In genomic region chr12:57550181-57550808, GRCm38 (mm10) we compare ENCODE assay signal across 18 mouse cellular contexts. TPM values are rescaled to one million over a fixed set of nuclear protein-coding genes. Genes with fewer than 3 reads are reported as not detected.
DNase-seq lines count a peak whose midpoint lies in the region; ATAC-seq and TF ChIP-seq lines count a peak whose summit lies in the region.
"Had no signal": no experiment of that assay in that cellular context is flagged by ENCODE, and none has a peak within 500 bp of the region (broad histone marks: within the 10 kb centered on the region; RNA-seq: fewer than 3 reads in every experiment).

No protein-coding gene starts in this region.

- no peak for ATAC-seq in heart, embryonic 13.5 days (ENCODE audit: extremely low read depth, insufficient number of reproducible peaks, low FRiP score, low TSS enrichment)
- no peak for ATAC-seq in midbrain, postnatal 0 days (ENCODE audit: low FRiP score)
- no peak for ATAC-seq in intestine, embryonic 14.5 days (replicated peaks; ENCODE audit: low FRiP score, low TSS enrichment, low read depth)
- no peak for ATAC-seq in stomach, embryonic 15.5 days (ENCODE audit: insufficient read depth, low FRiP score, low read depth)
- no peak for ATAC-seq in monocyte, adult 5-6 weeks (replicated peaks; ENCODE audit: insufficient number of reproducible peaks, low FRiP score, low TSS enrichment, poor library complexity, severe bottlenecking)
- ATAC-seq: CD4-positive, CD25-positive, alpha-beta regulatory T cell, adult 4 months had no signal

- intact Hi-C loops in heart, postnatal 36 days (cut with DNase I), result loop anchor here (2.0 kb wide), 1 partner anchor 13 kb away; no protein-coding TSS in a partner anchor

- H3K36me3 ChIP-seq in heart, embryonic 13.5 days, result no peaks in the 10 kb centered on the region
- H3K36me3 ChIP-seq in midbrain, embryonic 10.5 days, result no peaks in the 10 kb centered on the region
- H3K36me3 ChIP-seq in midbrain, postnatal 0 days (ENCODE audit: insufficient read depth, low read length), result no peaks in the 10 kb centered on the region
- H3K36me3 ChIP-seq in intestine, embryonic 14.5 days (ENCODE audit: control insufficient read depth, insufficient read depth, low read length), result no peaks in the 10 kb centered on the region
- H3K36me3 ChIP-seq in stomach, embryonic 15.5 days, result no peaks in the 10 kb centered on the region
- H3K36me3 ChIP-seq: neural tube, embryonic 12.5 days had no signal

- WGBS in heart, embryonic 13.5 days, result 2% methylated on average over 31 of the region's 31 CpGs
- WGBS in midbrain, embryonic 10.5 days, result 1% methylated on average over 31 of the region's 31 CpGs
- 2% methylated on average over 31 of the region's 31 CpGs for WGBS in midbrain, postnatal 0 days
- 3% methylated on average over 31 of the region's 31 CpGs for WGBS in intestine, embryonic 14.5 days
- WGBS in stomach, embryonic 15.5 days, result 2% methylated on average over 31 of the region's 31 CpGs

- H3K9ac ChIP-seq in heart, embryonic 13.5 days, result no peak overlapping the region
- no peak overlapping the region for H3K9ac ChIP-seq in midbrain, postnatal 0 days (replicated peaks; ENCODE audit: low read length, poor library complexity, severe bottlenecking)
- peak overlapping the region; percentile 37 for H3K9ac ChIP-seq in intestine, embryonic 14.5 days (ENCODE audit: low read length)
- no peak overlapping the region for H3K9ac ChIP-seq in stomach, embryonic 15.5 days
- H3K9ac ChIP-seq: neural tube, embryonic 12.5 days had no signal

- TF ChIP-seq CTCF in midbrain, postnatal 0 days (IDR thresholded peaks at IDR 0.05), result no peak

- H3K4me3 ChIP-seq in heart, embryonic 13.5 days, result peak overlapping the region; percentile 20
- H3K4me3 ChIP-seq in midbrain, embryonic 10.5 days, result peak overlapping the region; percentile 73
- H3K4me3 ChIP-seq in midbrain, postnatal 0 days (ENCODE audit: low read depth, low read length), result no peak overlapping the region
- H3K4me3 ChIP-seq in intestine, embryonic 14.5 days (ENCODE audit: low read depth, low read length), result peak overlapping the region; percentile 27
- peak overlapping the region; percentile 53 for H3K4me3 ChIP-seq in stomach, embryonic 15.5 days (replicated peaks)
- H3K4me3 ChIP-seq: neural tube, embryonic 12.5 days had no signal

- peaks cover 100% of the 10 kb centered on the region for H3K27me3 ChIP-seq in heart, embryonic 13.5 days (replicated peaks)
- H3K27me3 ChIP-seq in midbrain, embryonic 10.5 days (ENCODE audit: low read depth, poor library complexity, severe bottlenecking), result peaks cover 100% of the 10 kb centered on the region
- peaks cover 93% of the 10 kb centered on the region for H3K27me3 ChIP-seq in midbrain, postnatal 0 days (ENCODE audit: insufficient read depth, low read length)
- H3K27me3 ChIP-seq in intestine, embryonic 14.5 days (replicated peaks; ENCODE audit: control insufficient read depth, insufficient read depth, low read length), result peaks cover 100% of the 10 kb centered on the region
- H3K27me3 ChIP-seq in stomach, embryonic 15.5 days (replicated peaks), result peaks cover 75% of the 10 kb centered on the region

- H3K4me1 ChIP-seq in heart, embryonic 13.5 days, result peaks cover 34% of the 10 kb centered on the region
- peaks cover 51% of the 10 kb centered on the region for H3K4me1 ChIP-seq in midbrain, embryonic 10.5 days
- H3K4me1 ChIP-seq in midbrain, postnatal 0 days (ENCODE audit: insufficient read depth, low read length), result 0 out of 2 replicates have a peak, but pooled peaks cover 7% of the 10 kb centered on the region
- H3K4me1 ChIP-seq in intestine, embryonic 14.5 days (replicated peaks; ENCODE audit: control insufficient read depth, insufficient read depth, low read length), result 0 out of 2 replicates have a peak, but pooled peaks cover 4% of the 10 kb centered on the region
- peaks cover 12% of the 10 kb centered on the region; the same call in 1 of the 2 replicates for H3K4me1 ChIP-seq in stomach, embryonic 15.5 days

- no peak overlapping the region; the same call in 1 of the 2 replicates for H3K4me2 ChIP-seq in heart, embryonic 13.5 days
- no peak overlapping the region for H3K4me2 ChIP-seq in midbrain, postnatal 0 days (ENCODE audit: low read depth, low read length, poor library complexity, severe bottlenecking)
- H3K4me2 ChIP-seq in intestine, embryonic 14.5 days (ENCODE audit: low read length), result peak overlapping the region; percentile 35
- peak overlapping the region; percentile 41 for H3K4me2 ChIP-seq in stomach, embryonic 15.5 days
- H3K4me2 ChIP-seq: neural tube, embryonic 12.5 days had no signal

- no peaks in the 10 kb centered on the region for H3K9me3 ChIP-seq in heart, embryonic 13.5 days
- no peaks in the 10 kb centered on the region for H3K9me3 ChIP-seq in midbrain, embryonic 10.5 days (replicated peaks)
- H3K9me3 ChIP-seq in midbrain, postnatal 0 days (ENCODE audit: low read length), result no peaks in the 10 kb centered on the region
- no peaks in the 10 kb centered on the region for H3K9me3 ChIP-seq in intestine, embryonic 14.5 days (ENCODE audit: control insufficient read depth, low read length)
- no peaks in the 10 kb centered on the region for H3K9me3 ChIP-seq in stomach, embryonic 15.5 days
- H3K9me3 ChIP-seq: neural tube, embryonic 12.5 days had no signal

- H3K27ac ChIP-seq in heart, embryonic 13.5 days (replicated peaks), result no peak overlapping the region
- H3K27ac ChIP-seq in midbrain, embryonic 10.5 days (replicated peaks), result peak overlapping the region; percentile 69; the same call in 1 of the 2 replicates
- no peak overlapping the region for H3K27ac ChIP-seq in midbrain, postnatal 0 days (ENCODE audit: low read depth, low read length)
- H3K27ac ChIP-seq in intestine, embryonic 14.5 days (ENCODE audit: low read depth), result peak overlapping the region; percentile 49; the same call in 1 of the 2 replicates
- H3K27ac ChIP-seq in stomach, embryonic 15.5 days, result no peak overlapping the region
- H3K27ac ChIP-seq: neural tube, embryonic 12.5 days had no signal

- no peak for DNase-seq in heart, postnatal 36 days
- peak; percentile 46 for DNase-seq in midbrain, embryonic 10.5 days (ENCODE audit: low spot score)
- no peak for DNase-seq in midbrain, postnatal 0 days (ENCODE audit: low spot score)
- peak; percentile 71 for DNase-seq in intestine, embryonic 14.5 days (ENCODE audit: low spot score)
- DNase-seq: cerebellum, adult 9-11 months; gastrocnemius, postnatal 25 days; kidney, postnatal 36 days; liver; right cerebral cortex, adult 18-20 months; thymus, postnatal 36 days had no signal

RNA-seq across cellular contexts. Expression of gene Foxa1, which starts 3.6 kb away (rescaled TPM):
- polyA plus RNA-seq in heart, embryonic 13.5 days (2015; fragmentation: Nextera tagmentation; extraction: Ambion mirVana), result 0.32 and 0.33 TPM in 2 replicates
- total RNA-seq in heart, postnatal 36 days (2021), result not detected
- 3.2 and 3.9 TPM in 2 replicates for polyA plus RNA-seq in midbrain, embryonic 10.5 days (2016; fragmentation: Nextera tagmentation; extraction: Ambion mirVana)
- 2.1 and 2.2 TPM in 2 replicates for total RNA-seq in midbrain, postnatal 0 days (2014; rRNA removed)
- polyA plus RNA-seq in midbrain, postnatal 0 days (2015; fragmentation: Nextera tagmentation; extraction: Ambion mirVana), result 1.7 and 1.9 TPM in 2 replicates
- 8.3 and 8.4 TPM in 2 replicates for polyA plus RNA-seq in intestine, embryonic 14.5 days (2014; fragmentation: Nextera tagmentation; extraction: Ambion mirVana)
- polyA plus RNA-seq in stomach, embryonic 15.5 days (2015; fragmentation: Nextera tagmentation; extraction: Ambion mirVana), result 23.2 and 27.1 TPM in 2 replicates
- total RNA-seq in monocyte, adult 5-6 weeks (2017), result not detected in 3 replicates
- total RNA-seq: adrenal gland, adult 18-20 months; gastrocnemius, postnatal 25 days; heart, postnatal 10 days; left cerebral cortex, adult 18-20 months had no signal
- polyA plus RNA-seq: CD4-positive, CD25-positive, alpha-beta regulatory T cell, adult 4 months had no signal

RNA-seq across cellular contexts. Expression of gene Ttc6, which starts 13.6 kb away (rescaled TPM):
- 0.31 and 0.60 TPM in 2 replicates for polyA plus RNA-seq in heart, embryonic 13.5 days (2015; fragmentation: Nextera tagmentation; extraction: Ambion mirVana)
- total RNA-seq in heart, postnatal 36 days (2021), result not detected
- 2.1 and 2.3 TPM in 2 replicates for polyA plus RNA-seq in midbrain, embryonic 10.5 days (2016; fragmentation: Nextera tagmentation; extraction: Ambion mirVana)
- total RNA-seq in midbrain, postnatal 0 days (2014; rRNA removed), result 2.2 and 2.7 TPM in 2 replicates
- 0.90 and 0.91 TPM in 2 replicates for polyA plus RNA-seq in midbrain, postnatal 0 days (2015; fragmentation: Nextera tagmentation; extraction: Ambion mirVana)
- 1.7 and 2.6 TPM in 2 replicates for polyA plus RNA-seq in intestine, embryonic 14.5 days (2014; fragmentation: Nextera tagmentation; extraction: Ambion mirVana)
- 3.8 and 4.2 TPM in 2 replicates for polyA plus RNA-seq in stomach, embryonic 15.5 days (2015; fragmentation: Nextera tagmentation; extraction: Ambion mirVana)
- 0.19 TPM in 1 of 3 replicates, not detected in the others for total RNA-seq in monocyte, adult 5-6 weeks (2017)
- total RNA-seq: adrenal gland, adult 18-20 months; gastrocnemius, postnatal 25 days; heart, postnatal 10 days had no signal
- polyA plus RNA-seq: CD4-positive, CD25-positive, alpha-beta regulatory T cell, adult 4 months had no signal

Comparison
In these comparisons a context has a peak if more than half of its experiments do, and no peak if none do; other contexts are left out.
1. H3K27ac ChIP-seq: peak in midbrain, embryonic 10.5 days (single experiment) and intestine, embryonic 14.5 days (single experiment); none in heart, embryonic 13.5 days (single experiment), midbrain, postnatal 0 days (single experiment) and stomach, embryonic 15.5 days (single experiment).
2. DNase-seq: peak in midbrain, embryonic 10.5 days (single experiment) and intestine, embryonic 14.5 days (single experiment); none in heart, postnatal 36 days (0 of 2) and midbrain, postnatal 0 days (single experiment).
3. H3K4me2 ChIP-seq: peak in intestine, embryonic 14.5 days (single experiment) and stomach, embryonic 15.5 days (single experiment); none in heart, embryonic 13.5 days (single experiment) and midbrain, postnatal 0 days (single experiment).